Mouse (Mus musculus) CH12.LX (cell line): ENCODE data around the gene Cyp2w1. TPM values are rescaled to one million over a fixed set of nuclear protein-coding genes. Genes with fewer than 3 reads are reported as not detected.

Experiments used
- DNase-seq: peaks from one replicate; pipeline ENCODE4 v3.0.0-alpha.2; 2013; ENCODE audit errors: extremely low read depth
- H3K27ac ChIP-seq: 2 replicates; pipeline ENCODE4 v1.5.1; 2012; ENCODE audit warnings: low read depth, mild to moderate bottlenecking, control low read depth, moderate library complexity; ENCODE audit not compliant: insufficient read depth
- H3K27me3 ChIP-seq: replicated peaks from 2 replicates; pipeline ENCODE3; 2012; ENCODE audit warnings: inconsistent platforms
- H3K36me3 ChIP-seq, 2 experiments: replicated peaks in 1 of 2; 2 replicates each; pipeline versions ENCODE3 to v1.6.1; 2012; ENCODE audit warnings: inconsistent platforms in 1 of 2, low read length in 1 of 2, mild to moderate bottlenecking in 1 of 2, mixed read lengths in 1 of 2, moderate library complexity in 1 of 2; ENCODE audit not compliant: control insufficient read depth in 1 of 2, insufficient read depth in 1 of 2
- H3K4me1 ChIP-seq, 2 experiments: 2 replicates each; pipeline ENCODE4 v1.6.1; 2012; ENCODE audit warnings: inconsistent platforms in 1 of 2, moderate library complexity in 1 of 2; ENCODE audit not compliant: insufficient read depth in 2 of 2, control insufficient read depth in 1 of 2
- H3K4me2 ChIP-seq: 2 replicates; pipeline ENCODE4 v1.6.1; 2012; ENCODE audit warnings: low read depth, mild to moderate bottlenecking, control low read depth; ENCODE audit not compliant: poor library complexity, insufficient read depth, severe bottlenecking
- H3K4me3 ChIP-seq, 3 experiments: fragments of 150-350 bp in 1 of 3; sonication (generic) in 1 of 3; replicated peaks in 1 of 3; 2 replicates each; pipeline versions ENCODE3 to v1.5.1; 2011 to 2012; ENCODE audit warnings: low read depth in 2 of 3, low read length in 2 of 3, mild to moderate bottlenecking in 2 of 3, moderate library complexity in 2 of 3, control low read depth in 1 of 3, improper control_type of control experiment in 1 of 3, inconsistent platforms in 1 of 3, mixed read lengths in 1 of 3; ENCODE audit not compliant: poor library complexity in 1 of 3
- H3K79me2 ChIP-seq: replicated peaks from 2 replicates; pipeline ENCODE4 v1.6.1; 2012; ENCODE audit warnings: mild to moderate bottlenecking, moderate library complexity; ENCODE audit not compliant: control insufficient read depth, poor library complexity, insufficient read depth, severe bottlenecking; ENCODE audit errors: extremely low read depth
- H3K9ac ChIP-seq: 2 replicates; pipeline ENCODE4 v1.6.1; 2012; ENCODE audit warnings: low read depth, mild to moderate bottlenecking, control low read depth, moderate library complexity; ENCODE audit not compliant: insufficient read depth
- H3K9me3 ChIP-seq: replicated peaks from 2 replicates; pipeline ENCODE3; 2012; ENCODE audit warnings: low read length, inconsistent platforms, mixed read lengths
- CHD1 ChIP-seq: IDR thresholded peaks from 2 replicates; pipeline ENCODE4 v1.6.1; 2012; ENCODE audit warnings: low read depth, low read length, improper control_type of control experiment, inconsistent platforms
- CHD2 ChIP-seq: IDR thresholded peaks from 2 replicates; pipeline ENCODE4 v1.6.1; 2011; ENCODE audit warnings: low read length, improper control_type of control experiment
- CTCF ChIP-seq, 2 experiments: IDR thresholded peaks in 1 of 2; conservative IDR thresholded peaks in 1 of 2; 2 replicates each; pipeline ENCODE4 v1.5.1; 2011 to 2012; ENCODE audit warnings: low read depth in 2 of 2, low read length in 2 of 2, improper control_type of control experiment in 1 of 2, inconsistent platforms in 1 of 2, mild to moderate bottlenecking in 1 of 2, moderate library complexity in 1 of 2
- E2F4 ChIP-seq: IDR thresholded peaks from 2 replicates; pipeline ENCODE4 v1.6.1; 2011; ENCODE audit warnings: low read depth, low read length, improper control_type of control experiment; ENCODE audit not compliant: insufficient replicate concordance
- ELF1 ChIP-seq: IDR thresholded peaks from 2 replicates; pipeline ENCODE4 v1.6.1; 2014; ENCODE audit warnings: low read depth, mild to moderate bottlenecking, inconsistent platforms, low read length, improper control_type of control experiment
- EP300 ChIP-seq: IDR thresholded peaks from 2 replicates; pipeline ENCODE4 v1.6.1; 2011; ENCODE audit warnings: low read length, improper control_type of control experiment
- IRF4 ChIP-seq: IDR thresholded peaks from 2 replicates; pipeline ENCODE4 v1.6.1; 2014; ENCODE audit warnings: low read depth, mild to moderate bottlenecking, inconsistent platforms, low read length, improper control_type of control experiment
- JUND ChIP-seq: conservative IDR thresholded peaks from 2 replicates; pipeline ENCODE4 v1.6.1; 2011; ENCODE audit warnings: low read depth, low read length, improper control_type of control experiment
- MAZ ChIP-seq: IDR thresholded peaks from 2 replicates; pipeline ENCODE4 v1.6.1; 2012; ENCODE audit warnings: low read depth, mild to moderate bottlenecking, inconsistent platforms, low read length, improper control_type of control experiment, moderate library complexity
- MXI1 ChIP-seq: IDR thresholded peaks from 2 replicates; pipeline ENCODE4 v1.6.1; 2011; ENCODE audit warnings: mild to moderate bottlenecking, low read depth, low read length, improper control_type of control experiment
- PAX5 ChIP-seq: IDR thresholded peaks from 2 replicates; pipeline ENCODE4 v1.6.1; 2012; ENCODE audit warnings: low read length, inconsistent platforms, mixed read lengths
- POLR2AphosphoS2 ChIP-seq: IDR thresholded peaks from 2 replicates; pipeline ENCODE4 v1.6.1; 2011; ENCODE audit warnings: low read depth, low read length, improper control_type of control experiment
- SMC3 ChIP-seq: IDR thresholded peaks from 2 replicates; pipeline ENCODE4 v1.6.1; 2011; ENCODE audit warnings: low read depth, low read length, improper control_type of control experiment
- TBP ChIP-seq: conservative IDR thresholded peaks from 2 replicates; pipeline ENCODE4 v1.6.1; 2011; ENCODE audit warnings: low read depth, low read length, improper control_type of control experiment
- TCF12 ChIP-seq: IDR thresholded peaks from 2 replicates; pipeline ENCODE4 v1.6.1; 2014; ENCODE audit warnings: low read depth, mild to moderate bottlenecking, inconsistent platforms, low read length, improper control_type of control experiment
- UBTF ChIP-seq: IDR thresholded peaks from 2 replicates; pipeline ENCODE4 v1.6.1; 2012; ENCODE audit warnings: low read depth, mild to moderate bottlenecking, inconsistent platforms, low read length, improper control_type of control experiment, moderate library complexity
- USF1 ChIP-seq: IDR thresholded peaks from 2 replicates; pipeline ENCODE4 v1.6.1; 2014; ENCODE audit warnings: low read depth, mild to moderate bottlenecking, inconsistent platforms, low read length, improper control_type of control experiment
- USF2 ChIP-seq: conservative IDR thresholded peaks from 2 replicates; pipeline ENCODE4 v1.6.1; 2011; ENCODE audit warnings: low read depth, low read length, improper control_type of control experiment
- ZC3H11A ChIP-seq: IDR thresholded peaks from 2 replicates; pipeline ENCODE4 v1.6.1; 2012; ENCODE audit warnings: low read depth, mild to moderate bottlenecking, inconsistent platforms, low read length, improper control_type of control experiment
- ZKSCAN1 ChIP-seq: IDR thresholded peaks from 2 replicates; pipeline ENCODE4 v1.6.1; 2012; ENCODE audit warnings: low read depth, inconsistent platforms, low read length, improper control_type of control experiment, borderline replicate concordance
- dilution Hi-C: fragments of 300-500 bp; cut with MboI; formaldehyde crosslinking; loops from 2 replicates; pipeline ENCODE4 v1.14.3; 2020; ENCODE audit warnings: low sequenced_read_pairs; ENCODE audit not compliant: extremely low pct_unique_long_range_greater_than_20kb, extremely low pct_ligation_motif_present
- in situ Hi-C: fragments of 300-500 bp; cut with MboI; formaldehyde crosslinking; loops from 3 replicates; pipeline ENCODE4 v1.14.3; 2019; ENCODE audit warnings: low sequenced_read_pairs, low pct_ligation_motif_present, low pct_unique_long_range_greater_than_20kb, mixed read lengths
- polyA plus RNA-seq: library from polyadenylated mRNA; unstranded; fragments of >175 nt; gene quantifications from 2 replicates; pipeline ENCODE4 v1.2.1, GENCODE M21; 2012; ENCODE audit warnings: low read depth; ENCODE audit not compliant: insufficient read length
- total RNA-seq, 2 experiments: library from RNA; depleted of rRNA; stranded (reverse); fragments of 300-350 nt in 1 of 2; fragments of >200 nt in 1 of 2; gene quantifications; 2 replicates each; pipeline ENCODE4 v1.2.3; 2012 to 2014

Cyp2w1 gene
- total and polyA plus RNA-seq, 3 experiments: not detected

GRCm38 (mm10) chr5:139387329-139388194, 35.1 kb downstream of the Cyp2w1 start:
- H3K27ac ChIP-seq: no peak overlapping the region
- peaks cover 7 to 50% of the 10 kb centered on the region in 2 experiments; a peak in 3 of 4 replicates for H3K4me1 ChIP-seq
- peaks cover 0 to 54% of the 10 kb centered on the region in 2 experiments for H3K36me3 ChIP-seq
- in situ Hi-C loops: no loop called here
- H3K4me2 ChIP-seq: no peak overlapping the region
- H3K27me3 ChIP-seq: no peaks in the 10 kb centered on the region
- H3K4me3 ChIP-seq: no peak overlapping the region
- H3K9ac ChIP-seq: no peak overlapping the region
- DNase-seq: no peak
- H3K79me2 ChIP-seq: no peaks in the 10 kb centered on the region
- TF ChIP-seq ELF1 (no peak), IRF4 (no peak), CHD1 (no peak), SMC3 (no peak), TBP (no peak), CHD2 (no peak), USF1 (no peak), UBTF (no peak), PAX5 (no peak), E2F4 (no peak), ZC3H11A (no peak), TCF12 (no peak), MXI1 (no peak), CTCF (conservative IDR thresholded peaks at IDR 0.05 in 1 of 2, IDR thresholded peaks at IDR 0.05 in 1 of 2; ENCODE audit: low read depth in 2 of 2, low read length in 2 of 2) (no peak), ZKSCAN1 (no peak)
- no peaks in the 10 kb centered on the region for H3K9me3 ChIP-seq
- dilution Hi-C loops: no loop called here

- dilution Hi-C loops (no loop called here), in situ Hi-C loops (no loop called here)
- H3K4me3 ChIP-seq: no peak overlapping the region
- H3K79me2 ChIP-seq: no peaks in the 10 kb centered on the region
- H3K4me2 ChIP-seq: no peak overlapping the region
- no peaks in the 10 kb centered on the region for H3K27me3 ChIP-seq
- peaks cover 0 to 60% of the 10 kb centered on the region in 2 experiments for H3K36me3 ChIP-seq
- no peak for DNase-seq
- H3K9ac ChIP-seq: no peak overlapping the region
- no peaks in the 10 kb centered on the region for H3K9me3 ChIP-seq
- peaks cover 7 to 43% of the 10 kb centered on the region in 2 experiments; a peak in 3 of 4 replicates for H3K4me1 ChIP-seq
- TF ChIP-seq CHD1 (no peak), POLR2AphosphoS2 (no peak), MAZ (no peak), EP300 (no peak), JUND (no peak), USF2 (no peak), E2F4 (no peak)
- no peak overlapping the region for H3K27ac ChIP-seq
These were observed 35.8 kb downstream of the Cyp2w1 start for GRCm38 (mm10) chr5:139388195-139388570.
